Mouse (Mus musculus) cerebellum, adult 9-10 months (tissue): ENCODE results near the gene Col24a1.

Source experiments
- DNase-seq: peaks from one replicate; pipeline ENCODE4 v3.0.0; 2022

The Col24a1 gene

DNA sequence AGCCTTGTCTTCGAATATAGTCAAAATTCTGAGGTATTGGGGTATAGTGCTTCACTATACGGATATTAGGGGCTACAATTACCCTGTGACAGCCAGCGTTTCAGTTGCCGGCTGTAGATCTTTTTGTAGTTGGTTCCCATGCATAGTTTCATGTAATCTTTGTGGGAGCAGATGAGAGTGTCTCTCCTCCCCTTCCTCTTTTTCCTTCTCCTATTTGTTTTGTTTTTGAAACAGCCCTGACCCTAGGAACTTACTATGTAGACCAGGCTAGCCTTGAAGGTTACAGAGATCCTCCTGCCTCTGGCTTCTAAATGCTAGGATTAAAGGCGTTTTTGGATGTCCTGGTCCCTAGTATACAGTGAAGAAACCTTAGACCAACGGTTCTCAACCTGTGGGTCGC, 283.1 kb downstream of the Col24a1 start:
- no peak for DNase-seq

DNA sequence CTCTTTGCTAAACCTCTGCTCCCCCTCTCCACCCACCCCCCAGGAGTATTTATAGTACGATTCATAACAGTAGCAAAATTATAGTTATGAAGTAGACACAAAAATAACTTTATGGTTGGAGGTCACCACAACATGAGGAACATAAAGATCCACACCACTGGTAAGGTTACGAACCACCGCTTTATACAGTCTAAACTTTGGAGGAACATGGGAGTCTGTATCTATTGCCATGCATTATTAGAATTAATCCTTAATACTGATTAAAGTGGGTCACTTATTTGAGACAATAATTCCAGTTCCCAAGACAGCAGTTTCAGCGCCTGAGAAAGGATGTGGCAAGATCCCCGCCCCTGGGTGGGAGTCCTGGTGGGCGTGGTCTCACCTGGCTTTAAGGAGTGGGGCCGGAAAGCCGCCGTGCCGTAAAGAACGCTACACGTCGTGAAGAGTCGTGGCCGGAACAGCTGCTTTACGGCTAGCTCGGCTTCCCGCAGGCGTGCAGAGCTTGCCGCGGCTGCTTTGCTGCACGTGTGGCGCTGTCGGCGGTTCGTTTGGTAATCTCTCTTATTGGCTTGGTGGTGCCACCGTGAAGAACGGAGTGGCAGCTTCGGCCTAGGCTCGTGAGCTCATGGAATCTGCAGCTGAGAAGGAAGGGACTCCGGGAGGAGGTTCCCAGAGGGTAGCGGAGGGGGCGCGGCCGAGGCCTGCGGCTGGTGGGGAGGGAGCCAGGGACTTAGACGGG, 283.6 kb downstream of the Col24a1 start, which contains the start of gene Znhit6:
Gene Znhit6, plus strand, starts transcription at position 463 of the 739 bp plus-strand sequence.
- DNase-seq = peak; percentile 95

DNA sequence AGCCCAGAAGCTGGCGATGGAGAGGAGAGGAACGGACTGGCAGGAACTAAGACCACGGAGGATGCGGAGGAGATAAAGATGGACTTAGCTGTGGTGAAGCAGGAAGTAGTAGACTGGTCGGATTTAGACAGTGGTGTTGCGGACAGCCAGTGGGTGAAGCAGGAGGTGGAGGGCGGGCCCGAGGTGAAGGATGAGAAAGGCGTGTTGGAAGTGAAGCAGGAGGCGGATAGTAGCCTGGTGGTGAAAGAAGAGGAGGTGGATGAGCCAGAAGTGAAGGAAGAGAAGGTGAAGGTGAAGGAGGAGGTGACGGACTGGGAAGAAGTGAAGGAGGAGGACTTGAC, 284.2 kb downstream of the Col24a1 start:
- DNase-seq = no peak

DNA sequence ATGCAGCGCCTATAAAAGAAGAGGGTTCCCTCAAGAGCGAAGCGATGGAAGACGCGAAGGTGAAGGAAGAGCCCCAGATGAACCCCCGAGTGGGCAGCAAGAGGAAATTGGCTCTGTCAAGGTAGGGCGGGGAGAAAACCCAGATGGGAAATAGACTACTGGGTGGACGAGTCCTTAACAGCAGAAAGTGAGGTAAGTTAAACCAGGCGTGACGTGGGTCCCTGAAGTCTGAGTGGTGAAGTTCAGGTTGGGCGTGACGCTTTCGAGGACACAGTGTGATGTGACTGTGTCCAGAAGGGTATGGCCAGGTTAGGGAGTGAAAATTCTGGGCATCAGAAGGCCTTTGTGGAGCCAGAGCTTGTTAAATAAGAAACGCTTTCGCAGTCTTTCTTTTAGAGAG, 284.6 kb downstream of the Col24a1 start:
- no peak for DNase-seq

DNA sequence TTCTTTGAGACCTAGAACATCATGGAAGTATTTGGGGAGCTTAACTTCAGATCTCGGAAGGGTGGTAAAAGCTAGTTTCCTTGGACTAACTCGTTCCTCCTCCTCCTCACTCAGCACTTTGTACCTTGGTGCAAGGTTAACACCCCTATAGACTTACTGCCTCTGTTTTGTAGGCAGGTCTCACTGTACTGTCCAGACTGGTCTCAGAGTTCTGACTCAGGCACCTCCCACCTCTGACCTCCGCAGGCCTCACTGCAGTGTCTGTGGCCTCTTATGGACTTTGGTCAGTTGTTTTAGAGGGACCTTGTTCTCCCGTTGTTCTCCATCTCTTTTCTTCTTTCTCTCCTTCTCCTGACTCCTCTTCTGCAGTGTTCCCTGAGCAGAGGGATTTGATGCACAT, 290.8 kb downstream of the Col24a1 start:
- no peak for DNase-seq

DNA sequence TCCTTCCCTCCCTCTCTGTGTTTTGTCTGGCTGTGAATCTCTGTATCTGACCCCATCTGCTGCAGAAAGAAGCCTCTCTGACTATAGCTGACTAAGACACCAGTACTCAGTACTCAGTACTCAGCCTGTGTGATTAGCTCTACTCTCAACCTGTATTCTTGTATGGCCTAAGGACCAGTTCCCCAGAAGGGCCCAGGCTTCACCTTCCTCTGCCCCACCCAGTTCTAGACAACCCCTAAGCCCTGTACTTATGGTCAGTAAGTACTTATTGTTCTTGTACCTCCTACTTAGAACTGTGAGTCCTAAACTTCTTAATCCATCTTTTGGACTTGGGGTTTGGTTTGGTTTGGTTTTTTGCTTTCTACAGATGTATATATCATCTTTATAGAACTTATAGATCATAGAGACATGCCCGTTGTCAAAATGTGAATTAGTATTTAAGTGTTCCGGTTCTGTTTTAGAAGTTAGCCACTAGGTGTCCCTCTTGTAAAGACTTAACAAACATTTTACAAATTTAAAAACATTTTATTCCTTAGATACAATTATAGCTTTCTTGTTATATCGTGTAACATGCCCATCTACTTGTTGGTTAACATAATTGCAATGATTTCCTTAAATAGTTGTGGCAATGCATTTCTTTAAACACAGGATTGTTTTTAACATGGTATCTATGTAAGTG, 291.4 kb downstream of the Col24a1 start:
- DNase-seq = no peak

DNA sequence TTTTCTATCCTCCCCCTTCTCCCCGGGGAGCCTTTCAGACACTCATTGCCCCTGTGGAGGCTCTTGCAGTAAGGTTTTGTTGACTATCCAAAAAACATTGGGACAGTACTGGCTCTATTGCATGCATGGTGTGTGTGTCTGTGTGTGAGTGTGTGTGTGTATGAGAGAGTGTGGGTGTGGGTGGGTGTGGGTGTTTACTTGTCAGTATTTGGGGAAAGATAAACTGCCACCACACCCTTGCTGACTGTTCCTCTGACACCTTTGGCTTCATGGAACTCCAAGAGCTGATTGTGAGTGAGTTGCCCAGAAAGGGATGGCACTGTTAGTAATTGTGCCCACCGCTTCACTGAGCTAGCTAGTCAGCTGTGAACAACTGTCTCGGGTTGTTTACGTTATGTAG, 298.3 kb downstream of the Col24a1 start:
- DNase-seq = no peak

DNA sequence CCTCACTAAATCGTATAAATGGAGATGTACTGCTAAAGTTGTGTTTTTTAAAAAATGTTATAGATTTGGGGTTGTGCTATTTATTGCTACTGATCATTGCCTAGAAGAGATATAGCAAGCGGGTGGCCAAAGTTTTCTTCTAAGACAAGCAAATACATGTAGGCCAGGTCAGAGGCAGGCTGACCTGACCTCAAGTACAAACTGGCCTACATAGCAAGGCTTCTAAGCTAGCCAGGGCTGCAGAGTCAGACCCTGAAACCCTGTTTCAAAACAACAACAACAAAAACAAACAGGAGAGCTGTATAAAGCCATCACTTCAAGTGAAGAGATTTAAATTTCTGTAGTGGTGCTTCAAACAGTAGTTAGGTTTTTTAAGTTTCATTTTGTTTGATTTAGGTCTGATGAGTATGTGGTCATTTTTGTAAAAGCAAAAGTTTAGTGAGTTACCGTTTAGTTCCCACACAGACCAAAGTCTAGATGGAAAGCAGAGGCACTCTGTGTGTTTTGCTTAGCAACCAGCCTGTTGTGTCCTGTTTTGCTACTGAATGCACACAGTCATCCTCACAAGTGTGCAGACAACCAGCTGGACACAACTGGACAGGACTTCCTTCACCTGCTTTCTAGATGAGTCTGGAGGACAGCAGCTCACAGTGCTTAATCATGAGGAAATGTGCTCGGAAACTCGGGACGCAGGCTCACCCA, 299.7 kb downstream of the Col24a1 start:
- no peak for DNase-seq

DNA sequence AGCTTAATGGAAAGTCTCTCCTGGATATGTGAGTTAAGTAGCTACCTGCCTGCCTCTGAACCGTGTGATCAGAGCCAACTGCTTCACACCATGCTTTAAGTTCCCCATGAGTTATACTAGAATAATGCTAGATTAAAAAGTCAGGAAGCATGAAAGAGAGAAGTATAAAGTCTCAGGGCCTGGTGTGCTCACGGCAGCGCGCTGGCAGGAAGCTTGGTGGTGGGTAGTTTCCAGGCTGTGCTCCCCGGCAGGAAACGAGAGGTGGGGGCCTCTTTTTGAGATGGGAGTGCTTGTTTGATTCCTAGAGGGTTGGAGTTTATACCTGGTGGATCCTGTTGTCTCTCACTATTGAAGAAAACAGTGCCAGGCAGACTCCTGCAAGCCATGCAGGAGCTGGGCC, 303.1 kb downstream of the Col24a1 start:
- DNase-seq = no peak

DNA sequence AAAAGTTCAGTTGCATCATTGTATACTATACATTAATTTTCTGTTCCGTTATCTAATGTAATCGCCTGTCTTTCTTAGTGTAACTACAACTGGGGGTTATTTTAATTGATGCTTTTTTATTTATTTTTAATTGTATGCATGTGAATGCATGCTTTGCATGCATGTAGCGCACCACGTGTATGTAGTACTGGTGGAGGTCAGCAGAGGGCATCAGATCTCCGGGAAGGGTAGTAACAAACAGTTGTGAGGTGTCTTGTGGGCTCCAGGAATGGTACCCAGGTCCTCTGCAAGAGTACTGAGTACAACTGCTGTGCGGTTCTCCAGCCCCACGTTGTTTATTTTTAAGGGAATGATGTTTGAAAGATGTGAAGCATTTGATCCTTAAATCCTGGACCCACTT, 306.8 kb downstream of the Col24a1 start:
- DNase-seq = no peak

DNA sequence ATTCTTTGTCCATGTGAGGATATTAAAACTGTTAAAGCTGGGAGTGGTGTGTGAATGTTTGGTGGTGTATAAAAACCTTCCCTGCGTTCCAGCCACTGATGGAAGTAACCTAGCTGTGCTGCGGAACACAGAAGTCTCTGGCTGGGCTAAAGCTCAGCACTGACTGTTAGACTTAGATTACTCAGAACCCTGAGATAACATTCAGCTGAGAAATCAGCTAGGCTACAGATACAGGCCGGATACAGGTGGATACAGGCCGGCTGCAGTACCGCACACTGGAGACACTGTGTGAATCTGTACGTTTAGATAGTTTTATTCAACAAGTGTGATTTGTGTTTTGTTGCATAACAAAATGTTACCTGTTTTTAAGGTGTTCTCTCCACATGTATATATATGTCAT, 308.5 kb downstream of the Col24a1 start:
- DNase-seq = no peak

DNA sequence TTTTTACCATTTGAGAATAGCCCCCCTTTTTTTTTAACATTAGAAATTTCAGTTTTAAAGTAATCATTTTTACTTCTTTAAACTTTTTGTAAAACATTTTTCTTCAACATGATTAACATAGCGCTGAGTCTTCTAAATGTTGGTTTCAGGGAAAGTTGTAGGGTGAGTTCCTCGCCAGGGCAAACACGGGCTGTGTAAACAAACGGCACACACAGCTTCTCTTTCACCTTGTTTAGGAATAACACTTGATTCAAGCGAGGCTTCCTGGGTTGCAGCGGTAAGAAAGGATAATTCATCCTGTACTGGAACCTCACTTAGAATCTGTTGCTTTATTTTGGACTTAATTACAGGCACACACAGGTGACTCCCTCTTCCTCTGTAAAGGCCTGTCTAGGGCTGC, 309.1 kb downstream of the Col24a1 start:
- no peak for DNase-seq
